Mouse (Mus musculus) frontal cortex, adult 2 months (tissue): Measurements from ENCODE around the gene Flot2. TPM values are rescaled to one million over a fixed set of nuclear protein-coding genes. Genes with fewer than 3 reads are reported as not detected.

Experiments
- DNase-seq, 2 experiments: peaks; one replicate each; pipeline ENCODE4 v3.0.0; 2022; ENCODE audit warnings: low spot score in 1 of 2; ENCODE audit errors: extremely low spot score in 1 of 2
- polyA plus RNA-seq: library from polyadenylated mRNA; depleted of rRNA; stranded (reverse); fragments of >200 nt; gene quantifications from 2 replicates; pipeline ENCODE4 v1.2.3, GENCODE M21; 2012; rRNA removed

Gene Flot2
- polyA plus RNA-seq, 1 experiment, result 134 TPM

GRCm38 (mm10) chr11:78097077-78097476, 59.3 kb downstream of the Flot2 start:
- no peak for DNase-seq

DNA sequence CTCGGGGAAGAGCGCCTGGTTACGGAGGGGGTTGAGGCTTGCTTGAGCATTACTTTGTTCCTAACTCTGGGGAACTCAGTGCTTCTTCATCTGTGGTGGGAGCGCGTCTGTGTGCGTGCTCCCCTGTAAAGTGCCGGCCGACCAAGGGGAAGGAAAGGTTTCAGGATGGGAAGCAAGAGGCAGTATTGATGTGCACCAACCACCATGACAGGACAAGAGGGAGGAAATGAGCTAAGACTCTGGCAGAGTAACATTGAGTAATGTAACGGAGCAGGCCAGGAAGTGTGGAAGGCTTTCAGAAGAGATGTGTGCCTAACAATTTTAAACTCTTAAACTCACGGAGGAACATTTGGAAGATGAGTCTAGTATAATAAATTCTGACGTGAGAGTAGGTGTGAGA, 63.0 kb downstream of the Flot2 start:
- no peak for DNase-seq

DNA sequence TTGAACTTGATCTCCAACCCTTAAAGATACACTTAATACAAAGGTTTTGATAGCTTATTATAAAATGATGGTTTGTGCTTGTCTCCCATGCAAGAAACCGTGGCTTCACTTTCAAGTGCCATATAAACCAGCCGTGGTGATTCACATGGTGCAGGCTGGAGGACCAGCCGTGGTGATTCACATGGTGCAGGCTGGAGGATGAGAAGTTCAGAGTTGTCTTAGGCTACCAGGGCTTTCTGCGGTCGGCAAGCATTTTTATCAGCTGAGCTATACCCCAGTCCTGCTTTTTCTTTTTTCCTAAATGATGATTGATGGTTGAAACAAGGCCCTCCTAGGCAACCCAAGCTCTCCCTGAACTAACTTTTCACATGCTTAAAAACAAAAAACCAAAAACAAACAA, 64.4 kb downstream of the Flot2 start:
- DNase-seq, result no peak

DNA sequence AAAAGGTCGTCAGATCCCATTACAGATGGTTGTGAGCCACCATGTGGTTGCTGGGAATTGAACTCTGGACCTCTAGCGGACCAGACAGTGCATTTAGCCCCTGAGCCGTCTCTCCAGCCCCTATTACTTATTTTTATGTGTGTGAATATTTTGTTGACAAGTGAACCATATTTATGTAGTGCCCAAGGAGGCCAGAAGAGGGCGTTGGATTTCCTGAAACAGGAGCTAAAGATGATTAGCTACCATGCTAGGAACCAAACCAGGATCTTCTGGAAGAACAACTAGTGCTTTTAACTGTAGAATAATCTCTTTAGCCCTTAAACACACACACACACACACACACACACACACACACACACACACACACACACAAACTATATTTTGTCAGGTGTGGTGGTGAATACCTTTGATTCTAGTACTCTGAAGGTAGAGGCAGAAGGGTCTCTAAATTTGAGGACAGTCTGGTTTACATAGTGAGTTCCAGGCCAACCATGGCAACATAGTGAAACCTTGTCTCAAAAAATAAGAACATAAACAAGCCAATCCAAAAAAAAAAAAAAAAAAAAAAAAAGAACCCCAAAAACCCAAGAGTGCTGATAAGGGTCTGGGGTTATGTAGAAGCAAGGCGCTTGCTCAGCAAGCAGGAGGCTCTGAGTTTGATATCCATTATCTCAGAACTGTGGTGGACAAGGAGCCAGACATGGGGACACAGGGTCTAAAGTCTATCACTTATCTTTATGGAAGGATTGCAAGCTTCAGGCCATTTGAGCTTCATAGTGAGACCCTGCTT, 65.4 kb downstream of the Flot2 start:
- DNase-seq, result no peak

DNA sequence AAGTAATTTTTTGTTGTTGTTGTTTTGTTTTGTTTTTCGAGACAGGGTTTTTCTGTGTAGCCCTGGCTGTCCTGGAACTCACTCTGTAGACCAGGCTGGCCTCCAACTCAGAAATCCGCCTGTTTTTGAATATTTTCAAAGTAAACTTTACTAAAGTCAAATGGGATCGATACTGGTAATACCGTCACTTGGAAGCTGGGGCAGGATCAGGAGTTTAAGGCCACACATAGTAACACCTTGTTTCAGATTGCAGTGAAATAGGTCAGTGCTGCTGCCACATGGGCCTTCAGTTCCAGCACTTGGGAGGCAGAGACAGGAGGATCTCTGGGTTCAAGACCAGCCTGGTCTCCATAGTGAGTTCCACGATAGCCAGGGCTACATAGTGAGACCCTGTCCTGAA, 66.8 kb downstream of the Flot2 start:
- DNase-seq, result no peak

Other genes starting within 250 kb of the Flot2 start
- gene Pipox, start 143.8 kb upstream of the Flot2 start, polyA plus RNA-seq, result 7.0 and 8.6 TPM in 2 replicates
- gene Sez6, start 107.1 kb upstream of the Flot2 start, polyA plus RNA-seq, result 169 and 190 TPM in 2 replicates
- 43.8 and 45.3 TPM in 2 replicates for gene Phf12, start 55.2 kb upstream of the Flot2 start, polyA plus RNA-seq
- 8.8 and 11.5 TPM in 2 replicates for gene Dhrs13, start 5.7 kb upstream of the Flot2 start, polyA plus RNA-seq
- 26.7 and 28.4 TPM in 2 replicates for gene Eral1, start 42.5 kb downstream of the Flot2 start, polyA plus RNA-seq
- 22.9 and 27.1 TPM in 2 replicates for gene Fam222b, start 56.7 kb downstream of the Flot2 start, polyA plus RNA-seq
- gene Traf4, start 127.7 kb downstream of the Flot2 start, polyA plus RNA-seq, result 21.3 and 22.0 TPM in 2 replicates
- gene Nek8, start 138.7 kb downstream of the Flot2 start, polyA plus RNA-seq, result 5.7 and 7.1 TPM in 2 replicates
- gene Tlcd1, start 138.8 kb downstream of the Flot2 start, polyA plus RNA-seq, result 74.4 and 74.7 TPM in 2 replicates
- gene Rpl23a, start 145.7 kb downstream of the Flot2 start, polyA plus RNA-seq, result 1,050 and 1,099 TPM in 2 replicates
- 62.3 and 68.1 TPM in 2 replicates for gene Rab34, start 150.5 kb downstream of the Flot2 start, polyA plus RNA-seq
- gene Proca1, start 155.5 kb downstream of the Flot2 start, polyA plus RNA-seq, result 6.9 and 7.8 TPM in 2 replicates
- 107 and 124 TPM in 2 replicates for gene Sdf2, start 207.8 kb downstream of the Flot2 start, polyA plus RNA-seq
- 45.4 and 48.7 TPM in 2 replicates for gene Supt6, start 208.1 kb downstream of the Flot2 start, polyA plus RNA-seq
- gene 2610507B11Rik, start 223.8 kb downstream of the Flot2 start, polyA plus RNA-seq, result 119 and 129 TPM in 2 replicates